Mouse (Mus musculus) ES-Bruce4 (cell line): Measurements from ENCODE around the gene Scamp2.

Experiments used
- CTCF ChIP-seq: IDR thresholded peaks from one replicate; pipeline ENCODE4 v1.8.1; 2011; ENCODE audit warnings: low read depth, low read length
- EP300 ChIP-seq: IDR thresholded peaks from 2 replicates; pipeline ENCODE4 v1.6.1; 2011; ENCODE audit warnings: low read depth, low read length; ENCODE audit not compliant: insufficient read depth
- POLR2A ChIP-seq: IDR thresholded peaks from one replicate; pipeline ENCODE4 v1.8.1; 2011; ENCODE audit warnings: low read length; ENCODE audit not compliant: insufficient read depth

DNA sequence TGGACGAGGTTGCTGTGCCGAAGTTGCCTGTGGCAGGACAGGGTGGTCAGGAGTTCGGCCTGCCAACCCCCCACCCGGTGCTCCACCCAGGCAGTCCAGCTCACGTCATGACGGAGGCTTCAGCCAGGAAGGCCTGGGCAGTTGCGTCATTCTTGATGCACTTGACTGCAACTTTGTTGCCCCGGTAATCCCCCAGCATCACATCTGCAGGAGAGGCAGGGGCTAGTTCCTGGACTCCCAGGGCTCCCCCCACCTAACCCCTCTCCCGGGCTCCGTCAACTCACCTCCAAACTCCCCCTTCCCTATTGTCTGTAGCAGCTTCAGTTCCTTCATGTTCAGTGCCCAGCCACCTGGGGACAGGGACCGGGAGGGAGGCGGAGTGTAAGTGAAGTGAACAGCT, 68.0 kb downstream of the Scamp2 start:
- TF ChIP-seq CTCF (no peak), EP300 (no peak), POLR2A (no peak)
